Mouse (Mus musculus) forebrain, postnatal 0 days (tissue): ENCODE data around the gene Cpvl. TPM values are rescaled to one million over a fixed set of nuclear protein-coding genes. Genes with fewer than 3 reads are reported as not detected.

ENCODE experiments used
- ATAC-seq: fragments of 200-750 bp; cut with Nextera tagmentation; 2 replicates; pipeline ENCODE4 v1.8.0; 2017; ENCODE audit warnings: mild to moderate bottlenecking, moderate library complexity
- DNase-seq: peaks from one replicate; pipeline ENCODE4 v3.0.0-alpha.2; 2015
- H3K27ac ChIP-seq: fragments of 300-500 bp; sonication (generic); 2 replicates; pipeline ENCODE4 v1.5.1; 2014; ENCODE audit warnings: low read depth, mild to moderate bottlenecking, antibody characterized with exemption, low read length, moderate library complexity, mixed read lengths
- H3K27me3 ChIP-seq: fragments of 300-500 bp; sonication (generic); 2 replicates; pipeline ENCODE4 v1.6.1; 2014; ENCODE audit warnings: mild to moderate bottlenecking, low read length, mixed read lengths; ENCODE audit not compliant: insufficient read depth
- H3K36me3 ChIP-seq: fragments of 300-500 bp; sonication (generic); 2 replicates; pipeline ENCODE4 v1.6.1; 2014; ENCODE audit warnings: mild to moderate bottlenecking, moderate library complexity; ENCODE audit not compliant: insufficient read depth
- H3K4me1 ChIP-seq: fragments of 300-500 bp; sonication (generic); 2 replicates; pipeline ENCODE4 v1.6.1; 2014; ENCODE audit warnings: antibody characterized with exemption; ENCODE audit not compliant: insufficient read depth
- H3K4me2 ChIP-seq: fragments of 300-500 bp; sonication (generic); 2 replicates; pipeline ENCODE4 v1.6.1; 2014; ENCODE audit warnings: low read depth, mild to moderate bottlenecking, moderate library complexity
- H3K4me3 ChIP-seq: fragments of 300-500 bp; sonication (generic); 2 replicates; pipeline ENCODE4 v1.5.1; 2014; ENCODE audit warnings: low read depth, low read length, mixed read lengths
- H3K9ac ChIP-seq: fragments of 300-500 bp; sonication (generic); 2 replicates; pipeline ENCODE4 v1.6.1; 2014; ENCODE audit warnings: mild to moderate bottlenecking
- H3K9me3 ChIP-seq: fragments of 300-500 bp; sonication (generic); 2 replicates; pipeline ENCODE4 v1.6.1; 2016; ENCODE audit warnings: low read length
- CTCF ChIP-seq: sonication (generic); IDR thresholded peaks from 2 replicates; pipeline ENCODE4 v1.5.1; 2016; ENCODE audit warnings: antibody characterized with exemption, control low read depth, low read depth
- WGBS: fragments of 180-500 bp; shearing (Covaris S2); extraction: QIAGEN DNeasy Blood & Tissue Kit; methylation state at CpG from one replicate; pipeline ENCODE4 v1.1.7; 2014; 5-methylcytosine and 5-hydroxymethylcytosine counted together
- polyA plus RNA-seq: library from polyadenylated mRNA; unstranded; fragments of >200 nt; fragmentation: Nextera tagmentation; extraction: Ambion mirVana; gene quantifications from 2 replicates; pipeline ENCODE4 v1.2.1, GENCODE M21; 2015
- total RNA-seq: library from RNA; depleted of rRNA; stranded (reverse); fragments of >200 nt; gene quantifications from 2 replicates; pipeline ENCODE4 v1.2.3, GENCODE M21; 2014

Cpvl gene
- total and polyA plus RNA-seq, 2 experiments from 2014 or later = 0.13 TPM; not detected in 1

- Histone ChIP-seq H3K4me2 (no peak overlapping the region), H3K9me3 (no peaks in the 10 kb centered on the region), H3K27ac (no peak overlapping the region), H3K9ac (no peak overlapping the region), H3K4me1 (no peaks in the 10 kb centered on the region), H3K36me3 (no peaks in the 10 kb centered on the region), H3K4me3 (no peak overlapping the region), H3K27me3 (no peaks in the 10 kb centered on the region)
- ATAC-seq (no peak), DNase-seq (no peak)
- 78% methylated on average over 14 of the region's 14 CpGs for WGBS
- no peak for TF ChIP-seq CTCF
Observed at GRCm38 (mm10) chr6:53986273-53986985, 8.0 kb upstream of the Cpvl start.

- ATAC-seq (no peak), DNase-seq (no peak)
- Histone ChIP-seq H3K9ac (no peak overlapping the region), H3K4me2 (no peak overlapping the region), H3K36me3 (no peaks in the 10 kb centered on the region), H3K4me3 (no peak overlapping the region), H3K9me3 (no peaks in the 10 kb centered on the region), H3K27ac (no peak overlapping the region), H3K4me1 (no peaks in the 10 kb centered on the region), H3K27me3 (no peaks in the 10 kb centered on the region; the same call in 1 of the 2 replicates)
- no peak for TF ChIP-seq CTCF
- 88% methylated on average over 6 of the region's 6 CpGs for WGBS
Observed at GRCm38 (mm10) chr6:53983820-53984219, 5.3 kb upstream of the Cpvl start.

GRCm38 (mm10) chr6:53982612-53983011 lies 4.1 kb upstream of the Cpvl start:
- H3K36me3 ChIP-seq = no peaks in the 10 kb centered on the region
- no peak overlapping the region for H3K4me3 ChIP-seq
- WGBS = 64% methylated on average over 4 of the region's 4 CpGs
- no peak overlapping the region for H3K9ac ChIP-seq
- H3K27me3 ChIP-seq = no peaks in the 10 kb centered on the region; the same call in 1 of the 2 replicates
- no peak overlapping the region for H3K27ac ChIP-seq
- no peak for ATAC-seq
- no peak overlapping the region for H3K4me2 ChIP-seq
- no peaks in the 10 kb centered on the region for H3K4me1 ChIP-seq
- TF ChIP-seq CTCF = no peak
- DNase-seq = no peak
- no peaks in the 10 kb centered on the region for H3K9me3 ChIP-seq

- no peak for ATAC-seq
- no peak for DNase-seq
- H3K4me2 ChIP-seq = no peak overlapping the region
Observed at GRCm38 (mm10) chr6:53982047-53982600, 3.7 kb upstream of the Cpvl start.

GRCm38 (mm10) chr6:53980817-53981480 lies 2.5 kb upstream of the Cpvl start:
- TF ChIP-seq CTCF = no peak
- DNase-seq (no peak), ATAC-seq (no peak)
- H3K4me3 ChIP-seq = no peak overlapping the region
- no peaks in the 10 kb centered on the region; the same call in 1 of the 2 replicates for H3K27me3 ChIP-seq
- no peaks in the 10 kb centered on the region for H3K9me3 ChIP-seq
- H3K36me3 ChIP-seq = no peaks in the 10 kb centered on the region
- H3K9ac ChIP-seq = no peak overlapping the region
- no peak overlapping the region for H3K27ac ChIP-seq
- WGBS = 88% methylated on average over 15 of the region's 15 CpGs
- H3K4me2 ChIP-seq = no peak overlapping the region
- H3K4me1 ChIP-seq = no peaks in the 10 kb centered on the region

More at GRCm38 (mm10) chr6:53982047-53982600, 3.7 kb upstream of the Cpvl start:
- Histone ChIP-seq H3K27me3 (no peaks in the 10 kb centered on the region; the same call in 1 of the 2 replicates), H3K9ac (no peak overlapping the region), H3K4me3 (no peak overlapping the region), H3K36me3 (no peaks in the 10 kb centered on the region), H3K9me3 (no peaks in the 10 kb centered on the region), H3K4me1 (no peaks in the 10 kb centered on the region), H3K27ac (no peak overlapping the region)
- WGBS = 44% methylated on average over 9 of the region's 9 CpGs
- TF ChIP-seq CTCF = no peak

GRCm38 (mm10) chr6:53974040-53974439 lies 4.4 kb downstream of the Cpvl start:
- Histone ChIP-seq H3K4me2 (no peak overlapping the region), H3K9me3 (no peaks in the 10 kb centered on the region), H3K27ac (no peak overlapping the region), H3K27me3 (no peaks in the 10 kb centered on the region), H3K4me1 (no peaks in the 10 kb centered on the region), H3K9ac (no peak overlapping the region), H3K4me3 (no peak overlapping the region), H3K36me3 (no peaks in the 10 kb centered on the region)
- no peak for TF ChIP-seq CTCF
- WGBS = 76% methylated on average over 1 of the region's 1 CpGs
- DNase-seq (no peak), ATAC-seq (no peak)

- DNase-seq (no peak), ATAC-seq (0 out of 2 replicates have a peak, but pooled peaks have one; percentile 25)
- Histone ChIP-seq H3K27me3 (no peaks in the 10 kb centered on the region), H3K4me2 (no peak overlapping the region), H3K27ac (no peak overlapping the region), H3K9ac (no peak overlapping the region), H3K9me3 (no peaks in the 10 kb centered on the region), H3K4me1 (no peaks in the 10 kb centered on the region), H3K4me3 (no peak overlapping the region), H3K36me3 (no peaks in the 10 kb centered on the region)
- no peak for TF ChIP-seq CTCF
- WGBS = 19% methylated on average over 5 of the region's 5 CpGs
Observed at GRCm38 (mm10) chr6:53973468-53973867, 5.0 kb downstream of the Cpvl start.
